Mouse (Mus musculus) E14TG2a.4 (cell line): ENCODE measurements at regions not wholly inside any gene's neighbourhood (a gene's known extent, or its start where the extent isn't known, plus 50 kb on each side); places are given as distances from the start of the nearest gene placed in this dataset.
A peak's percentile ranks its signal among the peaks of the same experiment; 100 is the strongest.

Experiments
- H3K27me3 ChIP-seq: 2 replicates; pipeline ENCODE4 v1.6.1; 2014; ENCODE audit warnings: low read length, control low read depth; ENCODE audit not compliant: insufficient read depth
- H3K36me3 ChIP-seq: 2 replicates; pipeline ENCODE4 v1.6.1; 2014; ENCODE audit warnings: low read length, control low read depth; ENCODE audit not compliant: insufficient read depth
- H3K4me1 ChIP-seq: replicated peaks from 2 replicates; pipeline ENCODE4 v1.6.1; 2014; ENCODE audit warnings: low read depth, low read length, control low read depth
- H3K4me3 ChIP-seq: replicated peaks from 2 replicates; pipeline ENCODE4 v1.5.1; 2014; ENCODE audit warnings: mild to moderate bottlenecking, low read length
- H3K9me3 ChIP-seq: 2 replicates; pipeline ENCODE4 v1.6.1; 2014; ENCODE audit warnings: low read length, control low read depth
- CTCF ChIP-seq: conservative IDR thresholded peaks from 2 replicates; pipeline ENCODE4 v1.5.1; 2014; ENCODE audit warnings: low read length
- NANOG ChIP-seq: IDR thresholded peaks from 2 replicates; pipeline ENCODE4 v1.6.1; 2014; ENCODE audit warnings: borderline replicate concordance, low read length, mixed read lengths
- POU5F1 ChIP-seq: IDR thresholded peaks from 2 replicates; pipeline ENCODE4 v1.6.1; 2014; ENCODE audit warnings: low read length, borderline replicate concordance

DNA sequence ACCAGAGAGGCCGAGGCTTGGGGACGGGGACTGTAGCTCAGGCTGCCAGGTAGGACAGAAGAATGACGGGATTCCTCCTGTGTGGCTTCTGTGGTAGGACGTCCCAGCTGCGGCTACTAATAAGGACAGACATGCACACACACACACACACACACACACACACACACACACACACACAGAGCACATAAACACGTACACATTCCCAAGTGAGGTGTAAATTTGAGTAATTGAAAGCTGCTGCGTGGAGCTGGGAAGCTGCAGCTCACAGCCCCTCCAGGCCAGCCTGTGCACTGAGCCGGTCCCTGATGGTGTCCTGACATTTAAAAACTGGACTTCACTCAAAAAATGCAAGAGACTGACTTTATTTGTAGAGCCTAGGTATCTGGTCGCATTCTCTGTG, 139.3 kb downstream of the Bmp7 start:
- H3K4me3 ChIP-seq, result no peak overlapping the region
- peaks cover 9% of the 10 kb centered on the region for H3K4me1 ChIP-seq
- H3K27me3 ChIP-seq, result 0 out of 2 replicates have a peak, but pooled peaks cover 7% of the 10 kb centered on the region
- H3K9me3 ChIP-seq, result peaks cover 12% of the 10 kb centered on the region
- H3K36me3 ChIP-seq, result no peaks in the 10 kb centered on the region
- no peak for TF ChIP-seq CTCF
- TF ChIP-seq NANOG, result no peak
- no peak for TF ChIP-seq POU5F1

DNA sequence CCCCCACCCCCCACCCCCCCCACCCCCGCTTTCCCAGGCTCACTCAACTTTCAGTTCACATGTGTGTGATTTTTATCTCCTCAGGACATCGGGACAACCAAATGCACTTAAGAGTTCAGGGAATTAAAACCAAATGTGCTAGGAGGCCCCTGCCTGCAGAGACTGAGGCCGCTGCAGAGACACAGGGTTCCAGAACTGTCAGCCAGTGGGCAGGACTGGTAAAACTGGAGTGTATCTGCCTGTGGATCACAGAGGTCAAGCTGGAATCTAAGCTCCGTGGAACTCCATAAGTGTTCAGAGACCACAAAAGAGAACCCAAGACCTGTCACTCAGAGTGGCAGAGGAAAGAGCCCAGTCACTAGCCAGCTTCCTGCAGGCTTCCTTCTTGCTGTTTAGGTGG, 138.3 kb downstream of the Bmp7 start:
- H3K4me1 ChIP-seq, result no peaks in the 10 kb centered on the region
- no peak overlapping the region for H3K4me3 ChIP-seq
- TF ChIP-seq CTCF (no peak), NANOG (no peak)
- H3K9me3 ChIP-seq, result peaks cover 12% of the 10 kb centered on the region
- H3K27me3 ChIP-seq, result peaks cover 9% of the 10 kb centered on the region; the same call in 1 of the 2 replicates
- no peaks in the 10 kb centered on the region for H3K36me3 ChIP-seq

DNA sequence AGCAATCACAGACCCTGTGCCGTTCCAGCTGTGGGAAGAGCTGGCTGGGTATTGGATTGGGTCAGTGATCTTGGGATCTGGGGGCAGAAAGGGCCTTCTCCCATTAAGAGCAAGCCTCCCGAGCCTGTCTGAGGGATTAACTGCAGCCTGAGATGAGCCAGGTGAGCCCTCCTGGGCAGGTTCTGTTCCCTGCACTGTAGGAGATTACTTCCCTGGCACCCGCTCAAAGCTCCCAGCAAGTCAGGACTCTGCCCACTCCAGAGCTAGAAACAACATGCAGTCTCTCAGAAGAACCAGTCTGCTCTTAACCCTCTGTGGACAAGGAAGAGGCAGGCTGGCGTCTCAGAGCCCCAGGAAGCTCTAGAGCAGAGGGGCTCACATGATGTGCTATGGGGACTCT, 132.7 kb downstream of the Bmp7 start:
- H3K4me1 ChIP-seq, result peaks cover 15% of the 10 kb centered on the region
- peaks cover 17% of the 10 kb centered on the region for H3K27me3 ChIP-seq
- peaks cover 26% of the 10 kb centered on the region for H3K9me3 ChIP-seq
- TF ChIP-seq CTCF, result no peak
- TF ChIP-seq POU5F1, result no peak
- TF ChIP-seq NANOG, result no peak
- no peaks in the 10 kb centered on the region for H3K36me3 ChIP-seq
- no peak overlapping the region for H3K4me3 ChIP-seq

- Histone ChIP-seq H3K4me1 (peaks cover 22% of the 10 kb centered on the region), H3K9me3 (peaks cover 14% of the 10 kb centered on the region), H3K36me3 (no peaks in the 10 kb centered on the region), H3K4me3 (no peak overlapping the region), H3K27me3 (peaks cover 20% of the 10 kb centered on the region)
- TF ChIP-seq POU5F1 (no peak), CTCF (no peak), NANOG (no peak)
Observed at GRCm38 (mm10) chr2:172809306-172809705, 130.8 kb downstream of the Bmp7 start.

GRCm38 (mm10) chr2:172813319-172813718, 126.8 kb downstream of the Bmp7 start:
- Histone ChIP-seq H3K4me1 (peaks cover 22% of the 10 kb centered on the region), H3K27me3 (peaks cover 20% of the 10 kb centered on the region), H3K36me3 (no peaks in the 10 kb centered on the region), H3K4me3 (no peak overlapping the region), H3K9me3 (peaks cover 10% of the 10 kb centered on the region)
- TF ChIP-seq NANOG (no peak), POU5F1 (no peak), CTCF (no peak)

DNA sequence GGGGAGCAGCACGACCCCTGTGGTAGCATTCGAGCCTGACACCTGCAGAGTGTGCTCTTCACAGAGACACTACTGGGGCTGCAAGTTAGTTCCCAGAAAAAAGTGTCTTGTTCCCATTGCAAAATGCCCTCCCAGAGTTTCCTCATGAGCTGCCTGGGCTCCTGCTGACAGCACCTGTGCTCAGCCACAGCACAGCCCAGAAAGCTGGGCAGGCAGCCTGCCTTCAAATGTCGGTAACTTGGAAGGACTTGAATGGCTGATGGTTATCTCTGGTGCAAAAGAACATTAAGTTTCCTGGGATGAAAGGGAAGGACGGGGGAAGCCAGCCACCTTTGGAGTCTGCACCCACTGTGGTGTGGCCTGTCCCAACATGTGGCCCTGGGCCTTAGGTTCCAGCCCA, 126.2 kb downstream of the Bmp7 start:
- Histone ChIP-seq H3K36me3 (no peaks in the 10 kb centered on the region), H3K9me3 (peaks cover 4% of the 10 kb centered on the region), H3K4me1 (peaks cover 23% of the 10 kb centered on the region), H3K27me3 (peaks cover 20% of the 10 kb centered on the region), H3K4me3 (no peak overlapping the region)
- TF ChIP-seq NANOG (no peak), CTCF (no peak), POU5F1 (no peak)

- Histone ChIP-seq H3K36me3 (no peaks in the 10 kb centered on the region), H3K9me3 (no peaks in the 10 kb centered on the region), H3K4me3 (no peak overlapping the region), H3K4me1 (peaks cover 22% of the 10 kb centered on the region), H3K27me3 (peaks cover 29% of the 10 kb centered on the region)
- TF ChIP-seq POU5F1 (no peak), CTCF (peak; percentile 59), NANOG (no peak)
Observed at GRCm38 (mm10) chr2:172815146-172815545, 125.0 kb downstream of the Bmp7 start.

- Histone ChIP-seq H3K9me3 (no peaks in the 10 kb centered on the region), H3K36me3 (no peaks in the 10 kb centered on the region), H3K27me3 (peaks cover 25% of the 10 kb centered on the region), H3K4me1 (peaks cover 15% of the 10 kb centered on the region), H3K4me3 (no peak overlapping the region)
- TF ChIP-seq POU5F1, result no peak
- no peak for TF ChIP-seq NANOG
- TF ChIP-seq CTCF, result no peak
Observed at GRCm38 (mm10) chr2:172817058-172817745, 122.9 kb downstream of the Bmp7 start.
